Mouse (Mus musculus) kidney, adult 8-10 months (tissue): ENCODE data around the gene Gm15737.

Experiments used
- DNase-seq, 2 experiments: peaks; one replicate each; pipeline ENCODE4 v3.0.0; 2022

The Gm15737 gene

GRCm38 (mm10) chr6:92869089-92869581, at the start of gene Gm15737:
Gm15737 (plus strand) TSS chr6:92869357.
- peak; percentile 27 to 40 for DNase-seq

DNA sequence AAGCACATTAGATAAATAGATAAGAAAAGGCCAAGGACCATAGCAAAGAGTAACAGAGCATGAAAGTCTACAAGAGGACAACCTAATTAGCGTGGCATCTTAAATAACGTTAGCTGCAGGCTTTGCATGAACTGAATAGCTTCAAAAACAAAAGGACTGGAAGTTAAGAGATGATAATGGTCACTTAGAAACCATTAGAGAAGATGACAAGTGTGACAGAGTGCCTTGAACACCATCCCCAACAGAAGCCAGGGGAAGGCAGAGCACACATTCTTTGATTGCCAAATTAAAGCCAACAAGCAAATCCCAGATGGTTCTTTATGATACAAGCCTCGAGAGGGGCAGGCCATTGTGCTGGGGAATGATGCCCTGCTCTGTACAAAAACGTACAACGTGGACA, 47.6 kb upstream of the Gm15737 start:
- DNase-seq = no peak

GRCm38 (mm10) chr6:92822006-92822405, 47.2 kb upstream of the Gm15737 start:
- DNase-seq = no peak

GRCm38 (mm10) chr6:92823991-92824390, 45.2 kb upstream of the Gm15737 start:
- DNase-seq = peak; percentile 49 to 55

- DNase-seq = no peak
Measured at GRCm38 (mm10) chr6:92826561-92826960, 42.6 kb upstream of the Gm15737 start.

DNA sequence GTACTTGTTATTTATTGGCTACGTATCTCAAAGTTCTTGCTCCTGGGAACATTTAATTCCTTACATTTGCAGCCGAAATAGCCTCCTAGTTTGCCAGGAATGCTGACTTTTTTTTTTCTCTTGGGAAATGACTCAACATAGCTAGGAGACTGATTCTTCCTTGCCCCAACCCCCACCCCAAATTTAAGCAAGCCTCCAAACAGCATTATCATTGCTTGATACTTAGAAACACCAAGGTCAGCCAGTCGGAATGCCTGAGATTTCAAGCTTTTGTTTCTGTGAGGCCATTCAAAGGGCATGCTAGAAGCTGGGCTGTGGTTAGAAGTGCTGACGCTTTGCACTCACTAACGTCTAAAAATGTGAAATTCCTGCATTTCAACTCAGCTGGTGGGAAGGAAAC, 41.8 kb upstream of the Gm15737 start:
- DNase-seq = no peak

DNA sequence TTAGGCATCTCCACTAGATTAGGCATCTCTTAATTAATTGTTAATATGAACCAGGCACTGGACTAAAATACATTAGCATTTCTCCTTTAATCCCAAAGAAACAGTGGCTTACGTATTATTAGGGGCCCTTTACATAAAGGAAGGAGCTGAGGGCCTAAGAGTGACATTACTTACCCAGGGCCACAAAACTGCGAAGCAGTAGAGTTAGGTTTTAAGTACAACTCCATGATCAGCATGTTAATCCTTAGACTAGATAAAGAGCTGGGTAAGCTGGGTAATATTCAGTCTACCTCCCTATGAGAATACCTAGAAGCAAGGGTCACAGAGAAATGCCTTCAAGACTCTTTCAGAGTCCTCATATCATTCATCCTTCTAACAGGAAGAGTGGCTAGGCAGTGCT, 40.0 kb upstream of the Gm15737 start:
- peak in 1 of 2 experiments; percentile 43 for DNase-seq

DNA sequence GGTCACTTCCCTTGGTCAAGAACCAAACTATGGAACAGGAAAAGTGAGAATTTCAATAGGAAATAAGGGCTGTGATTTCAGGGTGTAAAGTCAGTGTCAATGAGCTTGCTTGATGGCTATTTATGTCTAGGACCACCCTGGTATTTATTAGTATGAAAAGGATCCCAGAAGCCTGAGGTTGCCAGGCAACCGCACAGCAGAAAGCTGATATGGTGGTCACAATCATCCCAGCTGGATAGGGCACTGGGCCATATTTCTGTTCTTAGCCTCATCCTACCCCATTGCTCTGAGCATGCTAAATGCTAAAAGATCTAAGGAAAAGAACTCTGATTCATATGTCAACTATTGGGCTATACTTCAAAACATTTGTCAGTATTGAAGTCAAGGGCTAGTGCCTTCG, 38.1 kb upstream of the Gm15737 start:
- DNase-seq = no peak

- no peak for DNase-seq
Measured at GRCm38 (mm10) chr6:92842000-92842399, 27.2 kb upstream of the Gm15737 start.

- no peak for DNase-seq
Measured at GRCm38 (mm10) chr6:92843474-92843873, 25.7 kb upstream of the Gm15737 start.

- no peak for DNase-seq
Measured at GRCm38 (mm10) chr6:92845898-92846297, 23.3 kb upstream of the Gm15737 start.

- DNase-seq = no peak
Measured at GRCm38 (mm10) chr6:92846614-92847013, 22.5 kb upstream of the Gm15737 start.

DNA sequence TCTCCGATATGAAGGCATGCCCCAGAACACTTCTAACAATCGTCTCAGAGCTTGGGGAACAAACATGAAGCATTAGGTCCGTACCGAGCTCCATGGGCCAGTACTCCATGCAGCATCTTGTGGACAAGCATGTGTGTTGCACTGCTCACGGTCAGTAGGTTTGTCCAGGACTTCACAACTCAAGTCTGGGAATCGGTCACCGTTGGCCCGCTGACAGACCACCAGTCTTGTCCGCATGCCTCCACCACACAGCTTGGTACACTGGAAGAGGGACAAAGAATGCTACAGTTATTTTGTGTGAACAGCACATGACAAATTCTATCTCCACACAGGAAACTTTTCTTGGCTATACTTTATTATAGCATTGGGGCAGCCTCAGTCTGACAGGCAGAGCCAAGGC, 19.9 kb upstream of the Gm15737 start:
- no peak for DNase-seq

DNA sequence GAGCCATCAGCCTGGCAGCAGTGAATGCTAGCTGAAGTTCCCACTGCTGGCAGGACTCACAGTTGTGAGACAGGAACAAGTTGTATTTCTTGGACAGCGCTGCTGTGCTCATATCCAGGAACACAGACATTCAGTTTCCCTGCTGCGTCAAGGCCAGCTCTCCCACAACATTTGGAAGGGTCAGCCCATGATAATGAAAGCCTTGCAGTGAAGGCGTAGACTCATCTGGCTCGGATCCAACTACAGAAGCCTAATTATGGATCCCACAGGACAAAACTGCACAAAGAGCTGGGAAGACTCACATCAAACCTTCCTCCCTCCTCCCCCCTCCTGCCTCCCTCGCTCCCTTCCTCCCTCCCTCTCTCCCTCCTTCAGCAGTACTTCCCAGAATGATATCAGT, 18.9 kb upstream of the Gm15737 start:
- peak; percentile 44 to 51 for DNase-seq

- no peak for DNase-seq
Measured at GRCm38 (mm10) chr6:92854873-92855272, 14.3 kb upstream of the Gm15737 start.

DNA sequence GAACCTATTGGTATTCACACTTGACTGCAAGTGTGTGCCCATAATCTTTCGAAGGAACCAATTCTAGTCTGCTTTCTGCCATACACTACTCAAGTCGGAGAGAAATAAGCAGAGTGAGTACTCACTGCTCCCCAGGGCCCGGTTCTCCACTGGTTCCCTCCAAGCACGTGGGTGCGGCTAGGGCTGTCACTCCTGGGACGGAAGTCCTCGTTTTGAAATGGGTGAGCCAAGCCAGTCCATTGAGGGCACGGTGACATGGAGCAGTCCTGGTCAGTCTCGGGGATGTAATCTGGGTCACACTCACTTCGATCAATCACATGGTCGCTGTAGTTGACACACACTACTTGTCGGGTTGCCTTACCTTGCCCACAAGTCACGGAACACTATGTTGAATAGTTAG, 11.4 kb upstream of the Gm15737 start:
- DNase-seq = no peak

- peak; percentile 56 to 74 for DNase-seq
Measured at GRCm38 (mm10) chr6:92858721-92859510, 10.2 kb upstream of the Gm15737 start.

GRCm38 (mm10) chr6:92860285-92860912, 8.8 kb upstream of the Gm15737 start:
- DNase-seq = no peak

DNA sequence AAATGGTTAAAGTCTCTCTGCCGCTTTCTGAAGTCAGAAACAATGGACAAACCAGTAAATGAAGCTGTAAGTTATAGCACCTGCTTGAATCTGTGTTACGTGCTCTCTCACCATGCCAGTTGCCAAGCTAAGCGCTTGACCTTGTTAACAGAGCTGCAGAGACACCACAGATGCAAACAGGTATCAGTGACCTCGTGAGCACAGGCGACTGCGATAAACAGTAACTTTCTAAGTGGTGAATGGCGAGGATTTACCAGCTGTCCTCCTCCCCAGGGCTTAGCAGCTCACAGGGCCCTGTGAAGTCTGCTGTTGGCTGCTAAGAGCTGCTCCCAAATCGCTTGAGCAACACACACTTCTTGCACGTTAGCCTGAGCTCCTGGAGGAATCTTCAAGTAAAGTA, 6.6 kb upstream of the Gm15737 start:
- no peak for DNase-seq

GRCm38 (mm10) chr6:92869582-92870219, 544 bp downstream of the Gm15737 start:
- DNase-seq = no peak

DNA sequence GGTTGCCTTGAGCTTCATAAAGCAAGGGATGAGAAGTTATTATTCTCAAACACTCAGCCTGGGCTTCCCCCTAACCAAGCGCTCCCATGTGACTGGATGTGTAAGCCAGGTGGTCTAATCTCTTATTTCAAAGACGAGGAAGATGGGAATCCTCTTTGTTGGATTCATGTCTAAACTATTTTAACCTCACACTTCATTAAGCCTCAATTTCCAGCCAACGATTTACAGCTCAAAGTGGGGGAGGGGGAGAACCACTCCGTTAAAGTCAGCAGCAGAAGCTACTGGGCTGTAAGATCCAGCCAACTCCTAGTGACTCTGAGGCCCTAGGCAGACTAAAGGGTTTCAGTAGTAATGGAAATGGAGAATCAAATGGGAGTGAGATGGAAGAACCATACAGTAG, 2.7 kb downstream of the Gm15737 start:
- no peak for DNase-seq

- no peak for DNase-seq
Measured at GRCm38 (mm10) chr6:92872766-92873165, 3.6 kb downstream of the Gm15737 start.

- peak; percentile 19 to 49 for DNase-seq
Measured at GRCm38 (mm10) chr6:92874854-92875253, 5.7 kb downstream of the Gm15737 start.

DNA sequence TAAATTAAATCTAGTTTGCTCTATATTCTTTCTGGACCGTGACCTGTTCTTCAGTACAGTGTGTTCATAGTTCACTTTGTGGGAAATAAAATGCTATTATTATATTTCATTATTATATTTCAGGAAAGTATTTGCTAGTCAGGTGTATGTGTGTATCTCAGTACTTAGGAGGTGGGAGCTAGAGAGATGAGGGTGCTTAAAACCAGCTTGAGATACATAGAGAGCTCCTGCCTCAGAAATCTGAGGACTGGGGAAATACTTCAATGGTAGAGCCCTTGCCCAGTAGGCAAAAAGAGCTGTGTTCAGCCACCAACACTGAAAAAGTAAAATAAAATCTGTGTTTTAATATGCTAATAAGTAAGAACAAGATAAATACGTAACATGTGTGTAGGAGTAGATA, 6.2 kb downstream of the Gm15737 start:
- DNase-seq = no peak
